Mouse (Mus musculus) liver, embryonic 14.5 days (tissue): Measurements from ENCODE around the gene Ppp2r1a.

ENCODE experiments used
- CTCF ChIP-seq: IDR thresholded peaks from 2 replicates; pipeline ENCODE4 v1.5.1; 2016; ENCODE audit warnings: antibody characterized with exemption, low read depth, control low read depth
- EP300 ChIP-seq: IDR thresholded peaks from 2 replicates; pipeline ENCODE4 v1.6.1; 2016; ENCODE audit warnings: antibody characterized with exemption, low read depth

DNA sequence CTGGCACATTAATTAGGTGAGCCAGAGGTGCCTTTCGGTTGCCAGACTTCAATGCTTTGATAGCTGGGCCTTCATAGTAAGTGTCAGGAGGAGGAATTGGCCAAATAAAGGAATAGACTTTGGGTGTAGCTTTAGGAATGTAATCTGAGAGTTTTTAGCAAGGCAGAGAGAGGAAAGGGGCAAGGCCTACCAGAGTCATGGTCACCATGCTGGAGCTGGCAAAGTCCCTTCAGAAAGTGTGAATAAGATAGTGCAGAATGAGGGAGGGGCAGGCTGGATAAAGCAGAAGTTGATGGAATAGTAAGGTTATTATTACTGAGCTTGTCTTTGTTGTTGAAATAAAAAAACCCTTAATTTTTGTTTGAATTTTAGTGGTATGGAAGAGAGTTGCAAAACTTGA, 64.6 kb downstream of the Ppp2r1a start:
- TF ChIP-seq EP300 (no peak), CTCF (no peak)
